Mouse (Mus musculus) midbrain, embryonic 10.5 days (tissue): Measurements from ENCODE around the gene Panx3. TPM values are rescaled to one million over a fixed set of nuclear protein-coding genes. Genes with fewer than 3 reads are reported as not detected.

ENCODE experiments used
- DNase-seq: peaks from one replicate; pipeline ENCODE4 v3.0.0-alpha.2; 2017; ENCODE audit warnings: low spot score
- H3K27ac ChIP-seq: fragments of 300-500 bp; sonication (generic); replicated peaks from 2 replicates; pipeline ENCODE4 v1.5.1; 2016; ENCODE audit warnings: mild to moderate bottlenecking
- H3K27me3 ChIP-seq: fragments of 300-500 bp; sonication (generic); 2 replicates; pipeline ENCODE4 v1.6.1; 2016; ENCODE audit warnings: low read depth, mild to moderate bottlenecking; ENCODE audit not compliant: poor library complexity, severe bottlenecking
- H3K36me3 ChIP-seq: fragments of 300-500 bp; sonication (generic); 2 replicates; pipeline ENCODE4 v1.6.1; 2016; ENCODE audit warnings: mild to moderate bottlenecking, moderate library complexity
- H3K4me1 ChIP-seq: fragments of 300-500 bp; sonication (generic); 2 replicates; pipeline ENCODE4 v1.6.1; 2016
- H3K4me3 ChIP-seq: fragments of 300-500 bp; sonication (generic); 2 replicates; pipeline ENCODE4 v1.5.1; 2016; ENCODE audit warnings: mild to moderate bottlenecking, moderate library complexity
- H3K9me3 ChIP-seq: fragments of 300-500 bp; sonication (generic); replicated peaks from 2 replicates; pipeline ENCODE4 v1.6.1; 2016; ENCODE audit warnings: mild to moderate bottlenecking
- WGBS: fragments of 180-500 bp; shearing (Covaris S2); methylation state at CpG from one replicate; pipeline ENCODE4 v1.1.7; 2016; 5-methylcytosine and 5-hydroxymethylcytosine counted together
- polyA plus RNA-seq: library from polyadenylated mRNA; unstranded; fragments of >200 nt; fragmentation: Nextera tagmentation; extraction: Ambion mirVana; gene quantifications from 2 replicates; pipeline ENCODE4 v1.2.1, GENCODE M21; 2016

The Panx3 gene
- polyA plus RNA-seq, 1 experiment from 2014 or later, result 0.22 TPM

DNA sequence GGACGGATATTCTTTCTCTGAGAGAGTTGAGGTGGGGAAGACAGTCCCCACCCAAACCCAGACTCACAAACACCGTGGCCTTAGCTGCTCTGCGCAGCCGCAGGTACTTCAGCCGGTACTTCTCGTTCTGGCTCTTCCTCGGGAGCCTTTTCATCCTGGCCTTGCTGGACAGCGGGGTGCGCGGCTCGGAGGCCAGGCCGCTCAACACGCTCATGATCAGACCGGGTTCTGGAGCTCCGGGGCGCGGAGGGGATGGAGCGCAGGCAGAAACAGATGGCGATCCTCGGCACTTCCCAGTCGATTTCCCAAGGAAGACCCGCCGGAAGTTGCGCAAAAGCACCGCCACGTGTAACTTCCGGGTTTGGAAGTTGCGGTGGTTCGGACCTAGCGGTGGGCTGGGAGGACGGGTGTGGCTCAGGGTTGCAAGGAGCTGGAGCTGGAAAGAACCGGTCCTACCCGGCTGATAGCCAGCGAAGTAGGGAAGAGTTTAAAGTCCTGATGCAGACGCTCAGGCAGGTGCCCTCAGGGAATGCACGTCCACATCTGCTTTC is 12.0 kb downstream of the Panx3 start, which contains the start of gene Tbrg1:
Gene Tbrg1 (minus strand): TSS at position 382 of the 551 bp plus-strand sequence.
- H3K27me3 ChIP-seq, result no peaks in the 10 kb centered on the region
- peaks cover 20% of the 10 kb centered on the region for H3K4me1 ChIP-seq
- under 1% methylated on average over 36 of the region's 36 CpGs for WGBS

DNA sequence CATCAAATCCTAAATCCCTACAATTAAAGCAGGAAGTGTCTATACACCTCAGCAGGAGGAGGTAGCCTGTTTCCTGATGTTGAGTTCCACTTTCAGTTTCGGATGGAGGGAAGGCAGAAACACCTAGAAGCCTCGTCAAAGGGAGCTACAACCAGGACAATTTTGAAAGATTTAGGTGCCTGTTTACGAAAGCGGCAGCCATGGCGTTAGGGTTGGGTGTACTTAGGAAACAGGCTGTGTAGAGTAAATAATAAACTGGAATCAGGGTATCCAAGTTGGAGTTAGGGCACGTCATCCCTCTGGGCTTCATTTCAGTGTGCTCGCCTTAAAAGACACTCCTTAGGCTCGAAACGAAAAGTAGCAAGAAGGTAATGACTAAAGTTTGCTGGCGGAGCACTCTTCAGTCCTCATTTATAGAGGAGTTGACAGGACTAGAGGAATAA is 12.6 kb downstream of the Panx3 start:
- peak overlapping the region; percentile 93 for H3K27ac ChIP-seq
- H3K27me3 ChIP-seq, result no peaks in the 10 kb centered on the region
- 3% methylated on average over 10 of the region's 10 CpGs for WGBS
- no peaks in the 10 kb centered on the region for H3K9me3 ChIP-seq
- peaks cover 36% of the 10 kb centered on the region for H3K36me3 ChIP-seq
- H3K4me3 ChIP-seq, result peak overlapping the region; percentile 85
- peaks cover 20% of the 10 kb centered on the region for H3K4me1 ChIP-seq
- DNase-seq, result peak; percentile 13

More for the DNA sequence above, 12.0 kb downstream of the Panx3 start, which contains the start of gene Tbrg1:
- H3K9me3 ChIP-seq, result no peaks in the 10 kb centered on the region
- H3K27ac ChIP-seq, result peak within 1 kb of the TSS; percentile 93
- peak within 1 kb of the TSS; percentile 85 for H3K4me3 ChIP-seq
- DNase-seq, result peak; percentile 89
- H3K36me3 ChIP-seq, result peaks cover 30% of the 10 kb centered on the region

DNA sequence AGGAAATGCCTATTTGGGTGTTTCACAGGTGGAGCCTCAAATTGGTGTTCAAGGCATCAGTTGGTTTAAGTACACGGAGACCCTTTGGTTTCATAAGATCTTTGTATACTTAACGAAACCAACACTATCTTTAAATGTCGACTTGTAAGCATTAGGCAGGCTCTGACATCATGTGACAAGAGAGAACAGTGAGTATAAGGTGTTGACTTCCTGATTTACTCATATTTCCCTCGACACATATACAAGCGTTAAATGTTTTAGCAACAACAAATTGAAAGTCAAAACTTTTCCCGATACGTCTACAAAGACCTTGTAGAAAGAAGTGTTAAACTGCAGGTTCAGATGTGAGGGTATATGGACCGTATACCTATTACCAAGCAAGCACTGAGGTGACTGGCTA is 13.1 kb downstream of the Panx3 start:
- no peak overlapping the region for H3K27ac ChIP-seq
- H3K4me1 ChIP-seq, result peaks cover 20% of the 10 kb centered on the region
- H3K4me3 ChIP-seq, result peak overlapping the region; percentile 85
- 69% methylated on average over 8 of the region's 8 CpGs for WGBS
- H3K9me3 ChIP-seq, result no peaks in the 10 kb centered on the region
- DNase-seq, result no peak
- H3K27me3 ChIP-seq, result no peaks in the 10 kb centered on the region
- peaks cover 41% of the 10 kb centered on the region for H3K36me3 ChIP-seq

DNA sequence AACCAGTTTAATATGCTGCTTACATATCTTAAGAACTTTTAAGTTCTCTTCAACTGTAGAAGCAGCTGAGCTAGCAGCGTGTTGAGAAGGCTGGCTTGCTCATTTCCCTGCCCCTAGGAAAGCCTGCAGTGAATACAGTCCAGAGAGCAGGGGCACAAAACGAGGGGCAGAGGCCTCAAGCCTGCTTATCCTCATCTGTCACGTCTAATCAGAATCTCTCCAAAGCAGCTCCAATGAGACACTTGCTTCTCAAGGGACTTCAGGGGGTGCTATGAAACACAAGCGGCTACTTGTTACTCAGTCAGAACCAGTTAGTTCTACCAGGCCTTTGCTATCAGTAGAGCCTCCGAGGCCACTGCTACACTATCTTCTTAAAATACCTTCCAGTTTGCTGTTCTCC is 15.2 kb downstream of the Panx3 start:
- WGBS, result 85% methylated on average over 5 of the region's 5 CpGs
- Histone ChIP-seq H3K9me3 (no peaks in the 10 kb centered on the region), H3K4me3 (no peak overlapping the region), H3K4me1 (peaks cover 20% of the 10 kb centered on the region), H3K27me3 (no peaks in the 10 kb centered on the region), H3K27ac (no peak overlapping the region), H3K36me3 (peaks cover 62% of the 10 kb centered on the region)
- DNase-seq, result no peak

DNA sequence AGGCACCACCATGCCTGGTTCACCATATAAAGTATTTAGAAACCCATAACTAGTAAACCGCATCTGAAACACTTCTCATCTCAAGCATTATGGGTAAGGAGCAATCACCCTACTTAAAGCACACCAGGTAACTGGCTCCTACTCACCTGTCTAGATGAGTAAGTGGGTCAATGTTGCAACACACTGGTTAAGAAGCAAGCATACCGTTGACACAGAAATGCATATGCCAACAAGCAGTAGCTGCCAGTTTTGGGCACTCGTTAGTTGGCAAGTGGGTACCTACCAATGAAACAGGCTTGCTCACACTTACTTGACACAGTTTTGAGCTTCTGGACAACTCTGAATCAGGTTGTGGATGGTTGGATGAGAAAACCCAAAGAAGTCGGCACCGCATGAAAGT is 18.4 kb downstream of the Panx3 start:
- WGBS, result 94% methylated on average over 5 of the region's 5 CpGs
- Histone ChIP-seq H3K4me3 (no peak overlapping the region), H3K36me3 (peaks cover 79% of the 10 kb centered on the region), H3K27me3 (no peaks in the 10 kb centered on the region), H3K9me3 (no peaks in the 10 kb centered on the region), H3K4me1 (peaks cover 6% of the 10 kb centered on the region; the same call in 1 of the 2 replicates), H3K27ac (no peak overlapping the region)
- no peak for DNase-seq

DNA sequence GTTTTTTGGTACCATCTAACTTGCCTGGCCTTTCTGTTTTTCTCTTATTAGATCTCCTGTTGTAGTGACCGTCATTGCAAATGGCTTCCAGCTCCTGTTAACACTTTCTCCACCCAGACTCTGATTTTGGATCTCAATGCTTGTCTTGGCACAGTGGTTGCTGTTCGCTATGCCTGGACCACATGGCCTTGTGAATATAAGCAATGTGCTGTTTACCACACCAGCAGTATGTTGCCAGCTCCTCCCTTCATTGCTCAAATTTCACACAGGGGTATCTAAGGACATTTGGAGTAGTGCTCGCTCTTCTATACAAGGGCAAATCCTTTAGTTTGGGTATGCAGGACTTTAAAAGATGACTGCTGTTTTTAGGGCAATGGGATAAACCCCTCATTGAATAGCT is 22.8 kb downstream of the Panx3 start:
- Histone ChIP-seq H3K27ac (no peak overlapping the region), H3K4me1 (no peaks in the 10 kb centered on the region), H3K27me3 (no peaks in the 10 kb centered on the region), H3K9me3 (no peaks in the 10 kb centered on the region), H3K4me3 (no peak overlapping the region), H3K36me3 (peaks cover 41% of the 10 kb centered on the region)
- no peak for DNase-seq
- WGBS, result 87% methylated on average over 3 of the region's 3 CpGs

DNA sequence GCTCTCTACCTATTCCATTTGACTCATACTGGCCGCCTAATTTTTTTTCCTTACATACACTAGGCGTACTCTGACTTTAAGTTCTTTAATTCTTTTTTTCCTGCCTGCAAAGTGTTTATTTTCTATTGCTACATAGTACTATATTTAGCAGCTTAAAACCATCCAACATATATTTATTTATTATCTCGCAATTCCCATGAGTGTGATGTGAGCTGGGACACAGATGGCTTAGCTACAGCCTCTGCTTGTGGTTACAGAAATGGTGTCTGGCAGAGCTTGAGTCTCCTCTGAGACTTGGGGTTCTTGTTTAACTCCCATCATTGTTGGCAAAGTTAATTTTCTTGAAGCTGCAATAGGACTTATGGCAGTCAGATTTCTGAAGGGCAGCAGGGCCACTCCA is 30.3 kb downstream of the Panx3 start:
- Histone ChIP-seq H3K27me3 (no peaks in the 10 kb centered on the region), H3K9me3 (no peaks in the 10 kb centered on the region), H3K36me3 (no peaks in the 10 kb centered on the region), H3K27ac (no peak overlapping the region), H3K4me1 (no peaks in the 10 kb centered on the region), H3K4me3 (no peak overlapping the region)
- DNase-seq, result no peak
- WGBS, result 85% methylated on average over 3 of the region's 3 CpGs

DNA sequence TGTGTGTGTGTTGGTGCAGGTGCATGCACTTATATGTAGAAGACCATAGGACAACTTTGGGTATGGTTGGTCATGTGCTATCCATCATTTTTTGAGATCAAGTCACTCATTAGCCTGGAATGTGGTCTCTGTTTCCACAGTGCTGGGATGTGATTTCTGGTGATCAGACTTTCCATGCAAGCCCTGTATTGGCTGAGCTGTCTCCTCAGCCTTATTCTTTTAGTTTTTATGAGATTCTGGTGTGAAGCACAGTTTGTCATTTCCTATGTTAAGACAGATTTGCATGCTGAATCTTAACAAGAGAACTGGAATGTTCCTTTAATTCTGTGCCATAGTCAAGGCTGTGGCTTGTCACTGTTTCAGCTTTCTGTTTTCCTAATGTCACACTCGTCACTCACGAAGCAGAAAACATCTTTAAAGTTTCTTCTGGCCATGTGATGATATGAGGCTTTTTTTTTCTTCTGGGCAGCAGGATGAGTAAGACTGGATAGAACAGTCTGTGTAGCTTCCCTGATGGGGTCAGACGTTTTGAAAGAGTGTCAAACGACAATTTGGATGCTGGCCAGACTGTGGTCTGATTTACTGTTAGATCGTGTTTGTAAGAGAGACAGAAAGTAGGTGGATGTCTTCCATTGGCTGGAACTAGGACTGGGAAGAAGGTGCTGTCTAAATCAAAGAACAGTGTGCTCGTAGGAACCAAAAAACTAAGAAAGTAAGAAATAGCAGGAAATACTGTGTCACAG is 32.1 kb downstream of the Panx3 start:
- Histone ChIP-seq H3K9me3 (no peaks in the 10 kb centered on the region), H3K27ac (no peak overlapping the region), H3K27me3 (peaks cover 1% of the 10 kb centered on the region; the same call in 1 of the 2 replicates), H3K4me1 (no peaks in the 10 kb centered on the region), H3K4me3 (no peak overlapping the region), H3K36me3 (no peaks in the 10 kb centered on the region)
- WGBS, result 76% methylated on average over 6 of the region's 6 CpGs
- DNase-seq, result no peak

DNA sequence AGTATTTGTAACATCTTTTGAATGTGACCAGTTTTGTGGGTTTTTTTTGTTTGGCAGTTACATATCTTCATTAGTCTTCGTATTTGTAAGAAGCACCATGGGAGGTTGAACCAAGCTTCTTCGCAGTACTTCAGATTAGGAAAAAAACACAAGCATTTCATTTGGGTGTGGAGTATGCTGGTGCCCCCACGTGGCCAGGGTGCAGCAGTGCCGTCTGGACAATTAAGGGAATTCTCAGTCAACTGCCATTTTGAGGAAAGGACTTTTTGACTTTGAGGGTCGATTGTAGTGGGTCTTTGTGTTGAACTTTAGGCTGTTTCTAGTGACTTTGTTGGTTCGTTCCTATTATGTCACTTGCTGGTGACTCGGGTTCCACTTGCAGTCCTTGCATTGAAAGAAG is 32.7 kb downstream of the Panx3 start:
- H3K36me3 ChIP-seq, result no peaks in the 10 kb centered on the region
- no peaks in the 10 kb centered on the region for H3K4me1 ChIP-seq
- no peak overlapping the region for H3K27ac ChIP-seq
- peaks cover 4% of the 10 kb centered on the region; the same call in 1 of the 2 replicates for H3K27me3 ChIP-seq
- 27% methylated on average over 7 of the region's 7 CpGs for WGBS
- no peak overlapping the region for H3K4me3 ChIP-seq
- DNase-seq, result peak; percentile 46
- no peaks in the 10 kb centered on the region for H3K9me3 ChIP-seq

DNA sequence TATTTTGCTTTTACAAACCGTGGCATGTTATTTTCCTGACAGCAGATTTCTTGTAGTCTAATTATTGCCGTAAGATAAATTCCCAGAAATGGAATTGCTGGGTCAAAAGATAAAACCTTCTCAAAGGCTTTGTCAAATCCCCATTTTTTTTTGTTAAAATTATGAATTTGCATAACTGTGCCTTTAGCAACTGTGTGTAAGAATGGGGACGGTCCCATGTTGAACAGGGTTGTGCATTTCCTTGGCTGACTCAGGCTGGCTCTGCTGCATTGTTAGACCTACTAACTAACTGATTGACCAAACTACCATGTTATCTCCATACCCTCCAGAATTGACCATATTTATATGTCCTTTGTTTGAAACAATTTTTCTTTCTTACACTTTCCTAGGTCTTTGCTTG is 34.8 kb downstream of the Panx3 start:
- 87% methylated on average over 3 of the region's 3 CpGs for WGBS

DNA sequence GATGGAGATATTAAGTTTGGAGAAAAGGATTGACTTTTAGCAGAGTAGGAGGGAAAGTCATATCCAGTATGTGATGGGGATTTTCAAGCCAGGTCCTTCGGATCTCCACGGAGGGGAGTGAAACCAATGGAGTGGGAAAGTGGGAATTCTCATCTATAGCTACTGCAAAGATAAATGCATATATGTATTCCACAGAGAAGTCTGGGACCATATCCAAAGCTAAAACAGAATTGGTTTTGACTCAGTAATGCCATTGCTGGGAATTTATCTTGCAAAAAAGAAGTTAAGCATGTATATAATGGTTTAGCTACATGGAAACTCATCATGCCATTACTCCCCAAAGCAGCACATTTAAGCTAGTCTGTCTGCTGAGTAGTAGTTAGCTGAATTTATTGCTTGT is 36.7 kb downstream of the Panx3 start:
- Histone ChIP-seq H3K9me3 (no peaks in the 10 kb centered on the region), H3K36me3 (no peaks in the 10 kb centered on the region), H3K4me3 (no peak overlapping the region), H3K27ac (no peak overlapping the region), H3K27me3 (peaks cover 4% of the 10 kb centered on the region; the same call in 1 of the 2 replicates), H3K4me1 (no peaks in the 10 kb centered on the region)
- no peak for DNase-seq
- 91% methylated on average over 2 of the region's 2 CpGs for WGBS

More for the DNA sequence above, 34.8 kb downstream of the Panx3 start:
- Histone ChIP-seq H3K27me3 (peaks cover 4% of the 10 kb centered on the region; the same call in 1 of the 2 replicates), H3K36me3 (no peaks in the 10 kb centered on the region), H3K4me1 (no peaks in the 10 kb centered on the region), H3K27ac (no peak overlapping the region), H3K4me3 (no peak overlapping the region), H3K9me3 (no peaks in the 10 kb centered on the region)
- no peak for DNase-seq

DNA sequence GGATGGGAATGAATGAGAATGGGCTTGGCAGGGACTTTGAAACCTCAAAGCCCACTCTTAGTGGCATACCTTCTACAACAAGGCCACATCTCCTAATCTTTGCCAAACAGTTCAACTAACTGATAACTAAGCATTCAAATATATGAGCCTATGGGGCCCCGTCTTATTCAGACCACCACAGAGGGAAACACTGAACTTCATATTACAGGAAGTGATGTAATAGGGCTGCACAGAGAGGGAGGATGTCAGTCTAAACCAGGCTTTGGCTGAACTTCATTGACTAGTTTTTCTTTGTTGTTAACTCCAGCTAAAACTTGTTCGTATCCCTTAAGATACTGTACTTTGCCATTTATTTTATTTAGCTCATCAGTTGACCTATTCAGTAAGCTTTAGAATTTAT is 39.1 kb downstream of the Panx3 start:
- DNase-seq, result no peak
- peaks cover 19% of the 10 kb centered on the region for H3K4me1 ChIP-seq
- no peak overlapping the region for H3K27ac ChIP-seq
- peaks cover 4% of the 10 kb centered on the region; the same call in 1 of the 2 replicates for H3K27me3 ChIP-seq
- no peaks in the 10 kb centered on the region for H3K9me3 ChIP-seq
- H3K36me3 ChIP-seq, result no peaks in the 10 kb centered on the region
- 94% methylated on average over 2 of the region's 2 CpGs for WGBS
- no peak overlapping the region for H3K4me3 ChIP-seq

DNA sequence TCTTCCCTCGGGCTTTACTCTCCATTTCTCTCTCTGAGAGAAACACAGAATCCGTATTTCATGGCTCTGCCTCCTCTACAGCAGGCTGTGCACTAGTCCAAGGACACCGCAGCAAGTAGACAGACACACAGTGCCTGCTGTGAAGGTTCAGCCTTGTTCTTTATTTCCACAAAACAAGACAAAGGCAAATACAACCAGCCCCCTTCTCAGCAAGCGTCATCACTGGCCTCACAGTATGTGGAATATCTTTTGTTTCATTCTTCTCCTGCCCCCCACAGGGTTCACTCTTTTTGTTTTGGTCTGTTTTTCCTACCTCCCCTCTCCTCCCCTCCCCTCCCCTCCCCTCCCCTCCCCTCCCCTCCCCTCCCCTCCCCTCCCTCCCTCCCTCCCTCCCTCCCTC is 40.5 kb downstream of the Panx3 start:
- H3K9me3 ChIP-seq, result no peaks in the 10 kb centered on the region
- no peak overlapping the region for H3K27ac ChIP-seq
- WGBS, result 46% methylated on average over 4 of the region's 4 CpGs

More for the DNA sequence above, 40.5 kb downstream of the Panx3 start:
- DNase-seq, result no peak
- no peak overlapping the region for H3K4me3 ChIP-seq
- H3K27me3 ChIP-seq, result peaks cover 8% of the 10 kb centered on the region; the same call in 1 of the 2 replicates
- no peaks in the 10 kb centered on the region for H3K36me3 ChIP-seq
- peaks cover 20% of the 10 kb centered on the region for H3K4me1 ChIP-seq
